Mouse (Mus musculus) ES-E14 (cell line): ENCODE measurements around the gene Alk.

Experiments
- CHD2 ChIP-seq: IDR thresholded peaks from 2 replicates; pipeline ENCODE4 v1.6.1; 2014; ENCODE audit warnings: mild to moderate bottlenecking, low read depth, low read length, inconsistent platforms
- HCFC1 ChIP-seq: IDR thresholded peaks from 2 replicates; pipeline ENCODE4 v1.6.1; 2012; ENCODE audit warnings: low read length, inconsistent platforms, borderline replicate concordance; ENCODE audit not compliant: insufficient read depth
- MAFK ChIP-seq: IDR thresholded peaks from 2 replicates; pipeline ENCODE4 v1.6.1; 2014; ENCODE audit warnings: mild to moderate bottlenecking, low read depth, low read length, inconsistent platforms; ENCODE audit not compliant: insufficient read depth

- TF ChIP-seq CHD2 = no peak
- no peak for TF ChIP-seq MAFK
- no peak for TF ChIP-seq HCFC1
Measured at GRCm38 (mm10) chr17:71986456-71986855, 618.0 kb downstream of the Alk start.
